Comparison of ENCODE assay signal across 8 mouse cellular contexts in the genomic region with DNA sequence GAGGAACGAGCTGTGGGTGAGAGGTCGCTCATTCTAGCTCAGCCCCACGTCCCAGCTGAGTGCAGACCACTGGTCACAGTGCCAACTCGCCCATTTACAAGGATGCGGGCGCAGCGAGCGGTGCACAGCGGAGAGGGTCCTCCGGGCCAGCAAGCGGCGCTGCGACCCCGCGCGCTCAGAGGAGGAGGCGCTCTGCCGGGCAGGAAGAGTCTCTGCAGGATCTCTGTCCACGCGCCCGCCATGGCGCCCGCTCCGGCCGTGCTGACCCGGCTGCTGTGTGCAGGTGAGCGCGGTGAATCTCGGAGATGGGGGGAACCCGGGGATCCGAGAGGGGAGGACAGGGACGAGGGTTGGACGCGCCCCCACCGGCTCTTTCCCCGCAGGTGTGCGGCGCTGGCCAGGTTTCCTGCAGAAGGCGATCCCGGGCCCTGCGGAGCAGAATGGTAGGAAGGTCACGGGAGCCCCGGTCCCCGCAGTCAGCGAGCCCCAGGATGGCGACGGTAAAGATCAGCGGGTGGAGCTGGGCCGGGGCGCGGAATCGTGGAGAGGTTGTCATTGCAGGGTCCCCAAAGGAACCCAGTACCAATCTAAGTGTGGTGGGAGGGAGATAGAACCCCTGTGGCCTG. TPM values are rescaled to one million over a fixed set of nuclear protein-coding genes. Genes with fewer than 3 reads are reported as not detected.
DNase-seq lines count a peak whose midpoint lies in the region; ATAC-seq and TF ChIP-seq lines count a peak whose summit lies in the region.

Gene Mrps2, plus strand, starts transcription at position 207 of the 626 bp plus-strand sequence.

- H3K9me3 ChIP-seq in embryonic facial prominence, embryonic 14.5 days (ENCODE audit: control insufficient read depth, low read length): no peaks in the 10 kb centered on the region; the same call in 1 of the 2 replicates
- H3K9me3 ChIP-seq in limb, embryonic 14.5 days (ENCODE audit: control insufficient read depth, low read length): no peaks in the 10 kb centered on the region
- H3K9me3 ChIP-seq in midbrain, postnatal 0 days (ENCODE audit: low read length): 0 out of 2 replicates have a peak, but pooled peaks cover under 1% of the 10 kb centered on the region

- 0 out of 2 replicates have a peak, but pooled peaks have one; percentile 74 for TF ChIP-seq POLR2A in limb, embryonic 14.5 days (IDR thresholded peaks at IDR 0.05; ENCODE audit: borderline replicate concordance, extremely low read depth, insufficient read depth, insufficient read length)

- 0% methylated on average over 41 of the region's 52 CpGs for WGBS in embryonic facial prominence, embryonic 14.5 days
- under 1% methylated on average over 40 of the region's 52 CpGs for WGBS in limb, embryonic 14.5 days
- WGBS in midbrain, postnatal 0 days: under 1% methylated on average over 52 of the region's 52 CpGs

- H3K36me3 ChIP-seq in embryonic facial prominence, embryonic 14.5 days (ENCODE audit: control insufficient read depth, insufficient read depth, low read length): peaks cover 36% of the 10 kb centered on the region
- peaks cover 35% of the 10 kb centered on the region for H3K36me3 ChIP-seq in limb, embryonic 14.5 days (ENCODE audit: control insufficient read depth, insufficient read depth, low read length)
- H3K36me3 ChIP-seq in midbrain, postnatal 0 days (ENCODE audit: insufficient read depth, low read length): peaks cover 16% of the 10 kb centered on the region

- peak within 1 kb of the TSS; percentile 81 for H3K9ac ChIP-seq in embryonic facial prominence, embryonic 14.5 days (ENCODE audit: low read depth, low read length)
- H3K9ac ChIP-seq in limb, embryonic 14.5 days (ENCODE audit: low read depth, low read length, severe bottlenecking): peak within 1 kb of the TSS; percentile 80
- H3K9ac ChIP-seq in midbrain, postnatal 0 days (replicated peaks; ENCODE audit: low read length, poor library complexity, severe bottlenecking): peak within 1 kb of the TSS; percentile 95

- H3K27ac ChIP-seq in embryonic facial prominence, embryonic 14.5 days (replicated peaks; ENCODE audit: low read depth, low read length): no peak within 1 kb of the TSS
- H3K27ac ChIP-seq in limb, embryonic 14.5 days (replicated peaks; ENCODE audit: low read depth, low read length): no peak within 1 kb of the TSS
- peak within 1 kb of the TSS; percentile 65 for H3K27ac ChIP-seq in midbrain, postnatal 0 days (ENCODE audit: low read depth, low read length)

- DNase-seq in 3134 (ENCODE audit: extremely low read depth, insufficient read length, low spot score): peak; percentile 95
- DNase-seq in adrenal gland, postnatal 36 days: peak; percentile 90 to 94
- peak; percentile 90 for DNase-seq in embryonic facial prominence, embryonic 14.5 days (ENCODE audit: low spot score)
- DNase-seq in heart, adult 8-10 months (ENCODE audit: low spot score): peak; percentile 71
- DNase-seq in kidney, adult 9 months: peak; percentile 84
- DNase-seq in limb, embryonic 14.5 days (ENCODE audit: low spot score): peak; percentile 80
- DNase-seq in midbrain, postnatal 0 days (ENCODE audit: low spot score): peak; percentile 89
- peak; percentile 61 to 74 for DNase-seq in spleen, postnatal 14 days (ENCODE audit: low spot score in 2 of 2)

- H3K4me3 ChIP-seq in embryonic facial prominence, embryonic 14.5 days (ENCODE audit: low read depth, low read length): peak within 1 kb of the TSS; percentile 66
- H3K4me3 ChIP-seq in limb, embryonic 14.5 days (replicated peaks; ENCODE audit: low read length): peak within 1 kb of the TSS; percentile 64
- peak within 1 kb of the TSS; percentile 92 for H3K4me3 ChIP-seq in midbrain, postnatal 0 days (ENCODE audit: low read depth, low read length)

- H3K4me2 ChIP-seq in embryonic facial prominence, embryonic 14.5 days (ENCODE audit: low read depth, low read length): peak within 1 kb of the TSS; percentile 87
- H3K4me2 ChIP-seq in limb, embryonic 14.5 days (replicated peaks; ENCODE audit: low read depth, low read length, severe bottlenecking): peak within 1 kb of the TSS; percentile 76
- H3K4me2 ChIP-seq in midbrain, postnatal 0 days (ENCODE audit: low read depth, low read length, poor library complexity, severe bottlenecking): peak within 1 kb of the TSS; percentile 82

- no peaks in the 10 kb centered on the region for H3K27me3 ChIP-seq in embryonic facial prominence, embryonic 14.5 days (replicated peaks; ENCODE audit: control insufficient read depth, insufficient read depth, low read length)
- H3K27me3 ChIP-seq in limb, embryonic 14.5 days (ENCODE audit: control insufficient read depth, insufficient read depth, low read length): no peaks in the 10 kb centered on the region
- no peaks in the 10 kb centered on the region for H3K27me3 ChIP-seq in midbrain, postnatal 0 days (ENCODE audit: insufficient read depth, low read length)

- H3K4me1 ChIP-seq in embryonic facial prominence, embryonic 14.5 days (ENCODE audit: control insufficient read depth, insufficient read depth, low read length): peaks cover 7% of the 10 kb centered on the region
- H3K4me1 ChIP-seq in limb, embryonic 14.5 days (ENCODE audit: control insufficient read depth, insufficient read depth, low read length): peaks cover 9% of the 10 kb centered on the region
- peaks cover 14% of the 10 kb centered on the region for H3K4me1 ChIP-seq in midbrain, postnatal 0 days (ENCODE audit: insufficient read depth, low read length)

- TF ChIP-seq CTCF in midbrain, postnatal 0 days (IDR thresholded peaks at IDR 0.05): peak; percentile 95

- ATAC-seq in embryonic facial prominence, embryonic 14.5 days (ENCODE audit: low read depth): peak; percentile 94
- peak; percentile 91 for ATAC-seq in limb, embryonic 14.5 days (ENCODE audit: low FRiP score, low read depth)
- peak; percentile 85 for ATAC-seq in midbrain, postnatal 0 days (ENCODE audit: low FRiP score)

RNA-seq across cellular contexts. Expression of gene Mrps2, which starts in this region (rescaled TPM):
- 10 to 100 TPM; 51.1 to 56.2 TPM for total RNA-seq in adrenal gland, postnatal 36 days (2021)
- 50.5 and 55.5 TPM in 2 replicates for polyA plus RNA-seq in embryonic facial prominence, embryonic 14.5 days (2014; fragmentation: Nextera tagmentation; extraction: Ambion mirVana)
- total RNA-seq in heart, adult 8-10 months (2022): 10 to 100 TPM; 39.1 to 46.8 (median 42.0) TPM
- 55.6 and 62.0 TPM in 2 replicates for polyA plus RNA-seq in limb, embryonic 14.5 days (2012; rRNA removed)
- 51.8 and 54.9 TPM in 2 replicates for polyA plus RNA-seq in limb, embryonic 14.5 days (2014; fragmentation: Nextera tagmentation; extraction: Ambion mirVana)
- total RNA-seq in midbrain, postnatal 0 days (2014; rRNA removed): 27.7 and 28.2 TPM in 2 replicates
- polyA plus RNA-seq in midbrain, postnatal 0 days (2015; fragmentation: Nextera tagmentation; extraction: Ambion mirVana): 38.3 and 42.3 TPM in 2 replicates
